In genomic region chr12:71135581-71135980, GRCm38 (mm10) we compare ENCODE assay signal across 8 mouse cellular contexts. TPM values are rescaled to one million over a fixed set of nuclear protein-coding genes. Genes with fewer than 3 reads are reported as not detected.
DNase-seq lines count a peak whose midpoint lies in the region; ATAC-seq and TF ChIP-seq lines count a peak whose summit lies in the region.

No protein-coding gene starts in this region.

- no peak overlapping the region for H3K27ac ChIP-seq in kidney, adult 2 months (ENCODE audit: insufficient read depth, low read depth, low read length)
- H3K27ac ChIP-seq in embryonic facial prominence, embryonic 10.5 days (replicated peaks), result no peak overlapping the region
- no peak overlapping the region for H3K27ac ChIP-seq in intestine, embryonic 15.5 days
- H3K27ac ChIP-seq in midbrain, embryonic 15.5 days, result no peak overlapping the region

- TF ChIP-seq CTCF in kidney, adult 2 months (conservative IDR thresholded peaks at IDR 0.05; ENCODE audit: insufficient read depth, insufficient read length, low read depth, low read length), result no peak

- H3K9me3 ChIP-seq in embryonic facial prominence, embryonic 10.5 days, result no peaks in the 10 kb centered on the region
- H3K9me3 ChIP-seq in intestine, embryonic 15.5 days, result no peaks in the 10 kb centered on the region
- H3K9me3 ChIP-seq in midbrain, embryonic 15.5 days, result no peaks in the 10 kb centered on the region

- peak; percentile 63 for DNase-seq in kidney, adult 2 months
- no peak for DNase-seq in kidney, adult 11 months
- no peak for DNase-seq in embryonic facial prominence, embryonic 10.5 days (ENCODE audit: low spot score)
- no peak for DNase-seq in cerebellum, adult 18-20 months
- DNase-seq in yolk sac, embryonic 10.5 days (ENCODE audit: low spot score), result no peak
- no peak for DNase-seq in retina, embryonic 14.5 days (ENCODE audit: low spot score)

- peaks cover 6% of the 10 kb centered on the region; the same call in 1 of the 2 replicates for H3K4me1 ChIP-seq in kidney, adult 2 months (ENCODE audit: control insufficient read depth, insufficient read depth, low read length)
- H3K4me1 ChIP-seq in embryonic facial prominence, embryonic 10.5 days, result peaks cover 28% of the 10 kb centered on the region
- peaks cover 5% of the 10 kb centered on the region; the same call in 1 of the 2 replicates for H3K4me1 ChIP-seq in intestine, embryonic 15.5 days (replicated peaks)
- H3K4me1 ChIP-seq in midbrain, embryonic 15.5 days, result peaks cover 35% of the 10 kb centered on the region

- peak overlapping the region; percentile 85; the same call in 1 of the 2 replicates for H3K4me3 ChIP-seq in kidney, adult 2 months (ENCODE audit: insufficient read depth, low read depth, low read length)
- H3K4me3 ChIP-seq in embryonic facial prominence, embryonic 10.5 days, result peak overlapping the region; percentile 81
- H3K4me3 ChIP-seq in intestine, embryonic 15.5 days (replicated peaks), result peak overlapping the region; percentile 94
- peak overlapping the region; percentile 99 for H3K4me3 ChIP-seq in midbrain, embryonic 15.5 days

- ATAC-seq in intestine, embryonic 15.5 days, result no peak
- no peak for ATAC-seq in midbrain, embryonic 15.5 days (replicated peaks)

- H3K27me3 ChIP-seq in kidney, adult 2 months (replicated peaks; ENCODE audit: control insufficient read depth, insufficient read depth, low read length), result no peaks in the 10 kb centered on the region
- no peaks in the 10 kb centered on the region for H3K27me3 ChIP-seq in embryonic facial prominence, embryonic 10.5 days (replicated peaks; ENCODE audit: low read depth, poor library complexity, severe bottlenecking)
- no peaks in the 10 kb centered on the region for H3K27me3 ChIP-seq in intestine, embryonic 15.5 days (replicated peaks)
- no peaks in the 10 kb centered on the region for H3K27me3 ChIP-seq in midbrain, embryonic 15.5 days (replicated peaks)

- no peak for TF ChIP-seq POLR2A in kidney, adult 2 months (IDR thresholded peaks at IDR 0.05; ENCODE audit: low read depth, low read length)

- 14% methylated on average over 5 of the region's 5 CpGs for WGBS in kidney, adult 2 months
- WGBS in embryonic facial prominence, embryonic 10.5 days, result 31% methylated on average over 5 of the region's 5 CpGs
- 29% methylated on average over 5 of the region's 5 CpGs for WGBS in intestine, embryonic 15.5 days
- WGBS in midbrain, embryonic 15.5 days, result 38% methylated on average over 5 of the region's 5 CpGs

- H3K9ac ChIP-seq in intestine, embryonic 15.5 days, result no peak overlapping the region
- H3K9ac ChIP-seq in midbrain, embryonic 15.5 days, result no peak overlapping the region; the same call in 1 of the 2 replicates

- H3K36me3 ChIP-seq in kidney, adult 2 months (ENCODE audit: control insufficient read depth, insufficient read depth, low read length), result no peaks in the 10 kb centered on the region
- peaks cover 49% of the 10 kb centered on the region for H3K36me3 ChIP-seq in embryonic facial prominence, embryonic 10.5 days (replicated peaks)
- H3K36me3 ChIP-seq in intestine, embryonic 15.5 days, result peaks cover 17% of the 10 kb centered on the region; the same call in 1 of the 2 replicates
- 0 out of 2 replicates have a peak, but pooled peaks cover 15% of the 10 kb centered on the region for H3K36me3 ChIP-seq in midbrain, embryonic 15.5 days (replicated peaks)

- peak overlapping the region; percentile 72 for H3K4me2 ChIP-seq in intestine, embryonic 15.5 days (replicated peaks)
- peak overlapping the region; percentile 67 for H3K4me2 ChIP-seq in midbrain, embryonic 15.5 days

RNA-seq across cellular contexts. Expression of gene Timm9, which starts 0.9 kb away (rescaled TPM):
- polyA plus RNA-seq in kidney, adult 2 months (2012; rRNA removed), result 18.2 and 25.3 TPM in 2 replicates
- 80.5 and 82.4 TPM in 2 replicates for polyA plus RNA-seq in embryonic facial prominence, embryonic 10.5 days (2016; fragmentation: Nextera tagmentation; extraction: Ambion mirVana)
- polyA plus RNA-seq in intestine, embryonic 15.5 days (2015; fragmentation: Nextera tagmentation; extraction: Ambion mirVana), result 108 and 109 TPM in 2 replicates
- polyA plus RNA-seq in midbrain, embryonic 15.5 days (2015; fragmentation: Nextera tagmentation; extraction: Ambion mirVana), result 98.9 and 101 TPM in 2 replicates

RNA-seq across cellular contexts. Expression of gene 2700049A03Rik, which starts 1.1 kb away (rescaled TPM):
- polyA plus RNA-seq in kidney, adult 2 months (2012; rRNA removed), result 2.1 and 2.4 TPM in 2 replicates
- 19.4 and 21.1 TPM in 2 replicates for polyA plus RNA-seq in embryonic facial prominence, embryonic 10.5 days (2016; fragmentation: Nextera tagmentation; extraction: Ambion mirVana)
- 10.2 and 12.6 TPM in 2 replicates for polyA plus RNA-seq in intestine, embryonic 15.5 days (2015; fragmentation: Nextera tagmentation; extraction: Ambion mirVana)
- 12.1 and 13.4 TPM in 2 replicates for polyA plus RNA-seq in midbrain, embryonic 15.5 days (2015; fragmentation: Nextera tagmentation; extraction: Ambion mirVana)

RNA-seq across cellular contexts. Expression of gene Tomm20l, which starts 24.4 kb away (rescaled TPM):
- polyA plus RNA-seq in kidney, adult 2 months (2012; rRNA removed), result not detected in 2 replicates
- 0.40 TPM in 1 of 2 replicates, not detected in the other for polyA plus RNA-seq in embryonic facial prominence, embryonic 10.5 days (2016; fragmentation: Nextera tagmentation; extraction: Ambion mirVana)
- not detected in 2 replicates for polyA plus RNA-seq in intestine, embryonic 15.5 days (2015; fragmentation: Nextera tagmentation; extraction: Ambion mirVana)
- polyA plus RNA-seq in midbrain, embryonic 15.5 days (2015; fragmentation: Nextera tagmentation; extraction: Ambion mirVana), result not detected in 2 replicates
